Mouse (Mus musculus) brain, embryonic 14.5 days (tissue): ENCODE results near the gene Mtg2. TPM values are rescaled to one million over a fixed set of nuclear protein-coding genes. Genes with fewer than 3 reads are reported as not detected.
A peak's percentile ranks its signal among the peaks of the same experiment; 100 is the strongest.

Source experiments
- DNase-seq: peaks from one replicate; pipeline ENCODE4 v3.0.0-alpha.2; 2011; ENCODE audit warnings: low read depth
- CTCF ChIP-seq: fragments of 200-500 bp; IDR thresholded peaks from 2 replicates; pipeline ENCODE4 v1.5.1; 2012; ENCODE audit warnings: inconsistent platforms, mild to moderate bottlenecking, moderate library complexity, borderline replicate concordance; ENCODE audit not compliant: insufficient read depth, insufficient read length; ENCODE audit errors: extremely low read depth
- POLR2A ChIP-seq: fragments of 200-500 bp; IDR thresholded peaks from 2 replicates; pipeline ENCODE4 v1.6.1; 2012; ENCODE audit warnings: mild to moderate bottlenecking, inconsistent platforms, borderline replicate concordance; ENCODE audit not compliant: poor library complexity, insufficient read depth, insufficient read length, severe bottlenecking; ENCODE audit errors: extremely low read depth
- polyA plus RNA-seq: library from polyadenylated mRNA; depleted of rRNA; stranded (reverse); fragments of >200 nt; gene quantifications from 2 replicates; pipeline ENCODE4 v1.2.3, GENCODE M21; 2012

Mtg2 gene
- polyA plus RNA-seq, 1 experiment: 36.3 TPM

DNA sequence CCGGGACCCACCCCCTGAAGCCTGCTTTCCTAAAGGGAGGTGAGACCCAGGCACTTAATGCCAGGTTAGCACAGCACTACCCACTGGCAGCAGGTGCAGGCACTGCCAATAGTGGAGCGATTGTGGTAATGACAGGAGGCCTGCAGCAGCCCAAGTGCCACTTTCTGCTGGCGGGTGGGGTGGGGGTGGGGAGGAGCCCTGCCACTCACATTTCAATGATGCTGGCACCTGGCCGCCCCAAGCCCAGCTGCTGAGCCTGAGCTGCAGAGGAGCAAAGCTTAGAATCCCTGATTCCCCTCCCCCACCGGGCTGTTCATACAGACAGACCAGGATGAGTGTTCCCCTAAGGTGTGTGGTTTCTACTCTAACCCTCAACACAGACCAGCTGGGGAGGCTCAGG is 25.3 kb downstream of the Mtg2 start:
- TF ChIP-seq POLR2A: no peak
- DNase-seq: peak; percentile 78

- no peak for DNase-seq
- TF ChIP-seq POLR2A (no peak), CTCF (no peak)
Observed at GRCm38 (mm10) chr2:180097585-180097984, 27.2 kb downstream of the Mtg2 start.

DNA sequence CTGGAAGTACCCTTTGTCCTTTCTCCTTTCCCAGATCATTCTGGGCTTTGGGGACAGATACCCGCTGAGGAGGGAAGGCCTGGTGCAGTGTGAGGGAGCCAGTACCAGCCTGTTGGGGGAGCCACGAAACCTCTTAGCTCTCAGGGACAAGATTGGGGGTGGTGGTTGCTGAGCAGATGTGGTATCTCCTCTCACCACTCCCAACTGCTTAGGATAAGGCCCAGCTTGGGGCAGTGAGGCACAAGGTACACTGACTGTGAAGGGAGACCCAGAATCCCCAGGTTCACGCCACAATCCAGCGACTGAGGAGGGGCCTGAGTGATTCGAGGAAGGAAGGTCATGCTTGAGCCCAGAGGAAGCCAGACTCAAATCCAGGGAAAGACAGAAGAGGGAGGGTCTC is 27.8 kb downstream of the Mtg2 start:
- no peak for DNase-seq
- TF ChIP-seq POLR2A (no peak), CTCF (peak; percentile 13; the same call in 1 of the 2 replicates)

- DNase-seq: peak; percentile 41
- TF ChIP-seq CTCF: no peak
- TF ChIP-seq POLR2A: no peak
Observed at GRCm38 (mm10) chr2:180099529-180099928, 29.1 kb downstream of the Mtg2 start.

- TF ChIP-seq CTCF (no peak), POLR2A (0 out of 2 replicates have a peak, but pooled peaks have one; percentile 22)
- DNase-seq: peak; percentile 63
Observed at GRCm38 (mm10) chr2:180103151-180103977, 33.0 kb downstream of the Mtg2 start.

- TF ChIP-seq POLR2A (0 out of 2 replicates have a peak, but pooled peaks have one; percentile 35), CTCF (no peak)
- DNase-seq: peak; percentile 68
Observed at GRCm38 (mm10) chr2:180103978-180104658, 33.7 kb downstream of the Mtg2 start, which contains the start of gene Hrh3. Gene Hrh3 (minus strand): TSS chr2:180104488.

GRCm38 (mm10) chr2:180104659-180105377 is 34.4 kb downstream of the Mtg2 start:
- TF ChIP-seq CTCF: no peak
- no peak for TF ChIP-seq POLR2A
- DNase-seq: no peak

DNA sequence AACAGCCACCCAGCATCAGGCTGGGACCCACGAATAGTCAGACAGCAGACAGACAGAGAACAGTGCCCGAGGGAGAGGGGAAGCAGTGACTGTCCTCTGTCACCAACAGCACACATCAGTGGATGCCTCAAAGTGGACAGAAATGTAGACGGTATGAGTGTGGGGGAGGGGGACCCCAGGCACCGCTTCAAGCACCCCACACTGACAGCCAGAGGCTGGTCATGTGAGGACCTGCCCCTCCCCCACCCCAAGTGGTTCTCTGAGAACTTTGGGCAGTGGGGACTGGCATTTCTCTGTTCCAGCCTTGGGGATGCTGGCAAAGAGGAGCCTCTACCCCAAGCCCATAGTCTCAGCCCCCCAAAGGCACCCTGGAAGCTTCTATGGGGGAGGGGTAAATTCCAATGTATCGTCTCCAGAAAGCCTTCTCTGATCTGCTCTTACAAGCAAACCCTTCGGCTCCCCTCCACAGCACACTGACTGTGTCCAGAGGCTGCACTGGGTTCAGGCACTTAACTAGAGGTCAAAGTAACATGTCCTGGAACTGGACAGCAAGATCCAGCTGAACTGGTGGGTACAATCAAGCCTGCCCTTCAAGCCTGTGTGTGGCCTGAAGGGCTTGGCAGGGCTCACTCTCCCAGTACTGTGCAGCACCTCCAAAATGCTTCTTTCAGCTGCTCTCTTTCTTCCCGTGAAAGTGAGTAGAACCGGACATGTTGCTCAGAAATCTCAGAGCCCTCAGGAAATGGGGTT is 35.2 kb downstream of the Mtg2 start:
- TF ChIP-seq POLR2A: no peak
- no peak for DNase-seq

DNA sequence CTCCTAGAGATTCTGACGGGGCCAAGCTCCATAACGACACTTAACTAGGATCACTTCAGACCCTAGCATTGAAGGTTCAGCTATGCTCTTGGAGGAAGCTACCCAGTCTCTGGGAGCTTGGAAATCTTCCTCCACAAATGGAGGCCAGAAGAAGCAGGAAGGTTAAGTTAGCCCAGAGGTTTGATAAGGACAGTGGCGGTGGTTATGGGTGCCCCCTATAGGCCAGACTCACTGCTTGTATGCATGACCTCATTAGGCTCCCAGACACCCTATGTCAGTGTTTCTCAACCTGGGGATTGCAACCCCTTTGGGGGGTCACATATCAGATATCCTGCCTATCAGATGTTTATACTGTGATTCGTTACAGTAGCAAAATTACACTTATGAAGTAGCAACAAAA is 36.7 kb downstream of the Mtg2 start:
- TF ChIP-seq POLR2A (no peak), CTCF (peak; percentile 37; the same call in 1 of the 2 replicates)
- DNase-seq: no peak

DNA sequence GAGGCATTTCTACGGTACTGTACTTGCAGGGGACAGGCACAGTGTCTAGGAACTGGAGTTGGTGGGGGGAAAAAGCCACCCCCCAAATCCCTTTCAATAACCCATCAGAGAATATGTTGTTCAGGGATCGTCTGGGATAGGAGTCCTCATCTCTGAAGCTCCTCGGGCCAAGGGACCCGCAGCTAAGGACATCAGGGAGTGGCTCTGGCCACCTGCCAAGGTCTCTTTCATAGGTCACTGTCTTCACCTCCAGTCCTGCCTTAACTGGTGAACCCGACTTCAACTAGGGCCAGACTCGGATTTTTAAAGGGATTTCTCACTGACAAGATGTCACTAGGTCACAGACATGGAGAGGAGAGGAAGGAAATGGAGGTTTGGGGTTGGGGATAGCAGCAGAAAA is 37.9 kb downstream of the Mtg2 start:
- TF ChIP-seq CTCF (no peak), POLR2A (no peak)
- DNase-seq: no peak

- TF ChIP-seq POLR2A: no peak
- TF ChIP-seq CTCF: no peak; the same call in 1 of the 2 replicates
- peak; percentile 79 for DNase-seq
Observed at GRCm38 (mm10) chr2:180113909-180114890, 43.8 kb downstream of the Mtg2 start.
